Mouse (Mus musculus): ENCODE results near the gene Gm21304. TPM values are rescaled to one million over a fixed set of nuclear protein-coding genes. Genes with fewer than 3 reads are reported as not detected.

The Gm21304 gene
- polyA plus RNA-seq, 1 experiment from 2014 or later: not detected

Other genes starting within 250 kb of the Gm21304 start
- not detected in 2 replicates for gene Gm21293, start 25.5 kb upstream of the Gm21304 start, polyA plus RNA-seq (2015; fragmentation: Nextera tagmentation; extraction: Ambion mirVana)
- not detected in 2 replicates for gene Gm6763, start 17.0 kb upstream of the Gm21304 start, polyA plus RNA-seq (2015; fragmentation: Nextera tagmentation; extraction: Ambion mirVana)
- gene Gm8764, start 8.5 kb upstream of the Gm21304 start, polyA plus RNA-seq (2015; fragmentation: Nextera tagmentation; extraction: Ambion mirVana): not detected in 2 replicates
- gene Gm21312, start 8.5 kb downstream of the Gm21304 start, polyA plus RNA-seq (2015; fragmentation: Nextera tagmentation; extraction: Ambion mirVana): not detected in 2 replicates
- gene Gm20765, start 17.0 kb downstream of the Gm21304 start, polyA plus RNA-seq (2015; fragmentation: Nextera tagmentation; extraction: Ambion mirVana): not detected in 2 replicates
- gene Gm4340, start 25.5 kb downstream of the Gm21304 start, polyA plus RNA-seq (2015; fragmentation: Nextera tagmentation; extraction: Ambion mirVana): not detected in 2 replicates

All from heart, embryonic 15.5 days (tissue).